Mouse (Mus musculus) midbrain, postnatal 0 days (tissue): ENCODE results near the gene Lrrc66. TPM values are rescaled to one million over a fixed set of nuclear protein-coding genes. Genes with fewer than 3 reads are reported as not detected.

ENCODE experiments used
- ATAC-seq: fragments of 200-750 bp; cut with Nextera tagmentation; 2 replicates; pipeline ENCODE4 v1.8.0; 2017; ENCODE audit warnings: moderate number of reproducible peaks, mild to moderate bottlenecking, moderate TSS enrichment, moderate library complexity; ENCODE audit not compliant: low FRiP score
- DNase-seq: peaks from one replicate; pipeline ENCODE4 v3.0.0-alpha.2; 2015; ENCODE audit warnings: low spot score
- H3K27ac ChIP-seq: fragments of 300-500 bp; sonication (generic); 2 replicates; pipeline ENCODE4 v1.5.1; 2014; ENCODE audit warnings: low read depth, mild to moderate bottlenecking, low read length, mixed read lengths
- H3K27me3 ChIP-seq: fragments of 300-500 bp; sonication (generic); 2 replicates; pipeline ENCODE4 v1.6.1; 2014; ENCODE audit warnings: low read length, control low read depth, mixed read lengths; ENCODE audit not compliant: insufficient read depth
- H3K36me3 ChIP-seq: fragments of 300-500 bp; sonication (generic); 2 replicates; pipeline ENCODE4 v1.6.1; 2014; ENCODE audit warnings: low read length, control low read depth, mixed read lengths; ENCODE audit not compliant: insufficient read depth
- H3K4me1 ChIP-seq: fragments of 300-500 bp; sonication (generic); 2 replicates; pipeline ENCODE4 v1.6.1; 2014; ENCODE audit warnings: mild to moderate bottlenecking, control low read depth, antibody characterized with exemption, low read length, mixed read lengths; ENCODE audit not compliant: insufficient read depth
- H3K4me2 ChIP-seq: fragments of 300-500 bp; sonication (generic); 2 replicates; pipeline ENCODE4 v1.6.1; 2014; ENCODE audit warnings: low read depth, mild to moderate bottlenecking, low read length, mixed read lengths; ENCODE audit not compliant: poor library complexity, severe bottlenecking
- H3K4me3 ChIP-seq: fragments of 300-500 bp; sonication (generic); 2 replicates; pipeline ENCODE4 v1.5.1; 2014; ENCODE audit warnings: low read depth, mild to moderate bottlenecking, low read length, moderate library complexity
- H3K9ac ChIP-seq: fragments of 300-500 bp; sonication (generic); replicated peaks from 2 replicates; pipeline ENCODE4 v1.6.1; 2014; ENCODE audit warnings: mild to moderate bottlenecking, low read length, moderate library complexity, mixed read lengths; ENCODE audit not compliant: poor library complexity, severe bottlenecking
- H3K9me3 ChIP-seq: fragments of 300-500 bp; sonication (generic); 2 replicates; pipeline ENCODE4 v1.6.1; 2016; ENCODE audit warnings: low read length, control low read depth
- CTCF ChIP-seq: IDR thresholded peaks from 2 replicates; pipeline ENCODE4 v1.5.1; 2016; ENCODE audit warnings: antibody characterized with exemption, mild to moderate bottlenecking
- WGBS: fragments of 180-500 bp; shearing (Covaris S2); extraction: QIAGEN DNeasy Blood & Tissue Kit; methylation state at CpG from one replicate; pipeline ENCODE4 v1.1.7; 2014; 5-methylcytosine and 5-hydroxymethylcytosine counted together
- polyA plus RNA-seq: library from polyadenylated mRNA; unstranded; fragments of >200 nt; fragmentation: Nextera tagmentation; extraction: Ambion mirVana; gene quantifications from 2 replicates; pipeline ENCODE4 v1.2.1, GENCODE M21; 2015
- total RNA-seq: library from RNA; depleted of rRNA; stranded (reverse); fragments of >200 nt; gene quantifications from 2 replicates; pipeline ENCODE4 v1.2.3, GENCODE M21; 2014; rRNA removed

The Lrrc66 gene
- total and polyA plus RNA-seq, 2 experiments from 2014 or later, result not detected

DNA sequence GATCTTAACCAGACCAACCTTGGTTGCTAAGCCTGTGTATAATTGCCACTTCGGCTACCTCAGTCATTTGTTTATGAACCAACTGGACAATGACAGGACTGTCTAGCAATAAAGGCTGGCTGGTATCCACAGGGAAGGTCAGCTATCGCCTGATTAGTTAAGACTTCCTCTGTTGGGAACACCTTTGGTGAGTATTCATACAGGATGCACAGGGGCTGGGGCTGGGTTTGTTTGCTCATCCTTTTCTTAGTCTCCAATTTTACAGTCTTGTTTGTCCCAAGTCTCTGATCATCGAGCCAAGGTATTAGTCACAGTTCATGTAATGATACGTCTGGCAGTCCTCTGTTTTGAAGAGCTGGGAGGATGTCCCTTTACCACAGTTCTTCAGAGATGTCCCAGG lies 65.4 kb downstream of the Lrrc66 start:
- TF ChIP-seq CTCF, result no peak
- Histone ChIP-seq H3K4me1 (no peaks in the 10 kb centered on the region), H3K4me2 (no peak overlapping the region), H3K9ac (no peak overlapping the region), H3K27ac (no peak overlapping the region), H3K9me3 (no peaks in the 10 kb centered on the region), H3K27me3 (no peaks in the 10 kb centered on the region; the same call in 1 of the 2 replicates), H3K36me3 (0 out of 2 replicates have a peak, but pooled peaks cover 2% of the 10 kb centered on the region), H3K4me3 (no peak overlapping the region)
- WGBS, result 88% methylated on average over 4 of the region's 4 CpGs
- no peak for DNase-seq
- ATAC-seq, result no peak

DNA sequence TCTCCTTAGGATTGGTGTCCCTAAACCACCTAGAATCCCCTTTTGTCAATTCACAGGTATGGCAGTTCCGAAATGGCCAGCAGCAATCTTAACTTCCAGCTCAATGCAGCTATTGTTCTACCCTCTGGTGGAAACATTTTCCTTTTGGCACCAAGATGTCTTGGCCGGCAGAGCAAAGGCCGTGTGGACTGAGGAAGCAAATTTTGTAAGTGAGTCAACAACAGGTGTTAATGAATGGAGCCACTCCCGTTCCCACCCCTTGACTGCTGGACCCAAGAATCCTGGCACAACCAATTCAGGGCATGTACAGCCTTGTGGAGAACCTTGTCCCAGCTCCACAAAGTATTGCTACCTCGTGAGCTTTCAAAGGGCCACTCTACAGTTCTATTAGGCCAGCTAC lies 66.2 kb downstream of the Lrrc66 start:
- Histone ChIP-seq H3K4me2 (no peak overlapping the region), H3K4me1 (no peaks in the 10 kb centered on the region), H3K27ac (no peak overlapping the region), H3K4me3 (no peak overlapping the region), H3K9ac (no peak overlapping the region), H3K9me3 (no peaks in the 10 kb centered on the region), H3K36me3 (0 out of 2 replicates have a peak, but pooled peaks cover 4% of the 10 kb centered on the region), H3K27me3 (no peaks in the 10 kb centered on the region; the same call in 1 of the 2 replicates)
- WGBS, result 84% methylated on average over 5 of the region's 5 CpGs
- no peak for DNase-seq
- no peak for ATAC-seq
- TF ChIP-seq CTCF, result no peak

DNA sequence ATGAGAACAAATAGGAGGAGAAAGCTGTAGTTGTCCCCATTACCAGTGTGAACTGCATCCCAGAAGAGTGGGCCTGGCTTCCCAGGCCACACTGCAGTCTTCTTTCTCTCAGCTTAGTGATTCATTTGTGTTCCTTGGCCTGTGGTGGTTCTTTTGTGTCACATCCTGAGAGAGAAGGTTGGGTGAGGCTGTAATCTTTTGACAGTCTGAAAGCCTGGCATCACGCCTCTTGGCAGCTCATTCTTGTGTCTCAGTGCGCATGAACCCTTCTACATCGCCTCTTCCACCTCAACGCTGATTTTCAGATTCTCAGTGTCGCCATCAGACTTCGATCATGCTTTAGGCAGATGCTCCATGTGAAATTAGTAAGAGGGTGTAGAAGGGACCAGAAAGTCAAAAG lies 68.3 kb downstream of the Lrrc66 start:
- ATAC-seq, result no peak
- no peak for TF ChIP-seq CTCF
- Histone ChIP-seq H3K4me2 (no peak overlapping the region), H3K27ac (no peak overlapping the region), H3K4me3 (no peak overlapping the region), H3K4me1 (no peaks in the 10 kb centered on the region), H3K9ac (no peak overlapping the region), H3K9me3 (no peaks in the 10 kb centered on the region), H3K27me3 (no peaks in the 10 kb centered on the region; the same call in 1 of the 2 replicates), H3K36me3 (0 out of 2 replicates have a peak, but pooled peaks cover 4% of the 10 kb centered on the region)
- DNase-seq, result peak; percentile 31
- WGBS, result 92% methylated on average over 6 of the region's 6 CpGs

GRCm38 (mm10) chr5:73558756-73559155 lies 73.6 kb downstream of the Lrrc66 start:
- ATAC-seq, result no peak
- no peak for TF ChIP-seq CTCF
- Histone ChIP-seq H3K27me3 (no peaks in the 10 kb centered on the region), H3K4me1 (no peaks in the 10 kb centered on the region), H3K36me3 (peaks cover 16% of the 10 kb centered on the region; the same call in 1 of the 2 replicates), H3K9me3 (no peaks in the 10 kb centered on the region), H3K4me3 (no peak overlapping the region), H3K9ac (no peak overlapping the region), H3K4me2 (no peak overlapping the region), H3K27ac (no peak overlapping the region)
- 95% methylated on average over 6 of the region's 6 CpGs for WGBS
- no peak for DNase-seq

DNA sequence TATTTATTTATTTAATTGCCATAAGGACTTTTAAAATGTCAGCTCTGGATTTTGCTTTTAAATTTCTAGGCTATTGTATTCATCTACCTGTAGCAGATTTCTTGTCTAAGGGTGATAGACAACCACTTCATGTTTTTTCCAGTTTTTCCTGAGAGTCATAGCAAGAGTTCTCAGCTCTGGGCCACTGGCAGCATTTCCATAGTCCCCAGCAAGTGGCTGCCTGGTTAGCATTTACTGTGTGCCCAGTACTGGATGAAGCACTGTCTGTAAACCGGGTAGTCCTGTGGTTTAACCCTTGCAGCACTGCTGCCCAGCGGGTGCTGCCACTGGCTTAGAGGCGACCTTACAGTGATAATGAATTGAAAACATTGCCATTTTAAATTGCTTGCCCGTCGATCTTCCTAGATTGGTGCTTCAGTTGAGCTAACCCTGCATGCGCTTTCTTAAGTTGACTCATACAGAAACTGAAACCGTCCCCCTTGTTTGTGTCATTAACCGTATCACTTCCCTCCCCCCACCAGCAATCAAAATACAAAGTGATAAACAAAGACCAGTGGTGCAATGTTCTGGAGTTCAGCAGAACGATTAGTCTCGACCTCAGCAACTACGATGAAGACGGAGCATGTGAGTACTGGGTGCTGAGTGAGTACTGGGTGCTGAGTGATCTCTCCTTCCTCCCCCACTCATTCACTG lies 75.4 kb downstream of the Lrrc66 start:
- Histone ChIP-seq H3K9ac (no peak overlapping the region), H3K4me1 (no peaks in the 10 kb centered on the region), H3K9me3 (no peaks in the 10 kb centered on the region), H3K27me3 (no peaks in the 10 kb centered on the region), H3K36me3 (peaks cover 24% of the 10 kb centered on the region), H3K4me3 (no peak overlapping the region), H3K27ac (no peak overlapping the region), H3K4me2 (no peak overlapping the region)
- WGBS, result 78% methylated on average over 12 of the region's 12 CpGs
- ATAC-seq (no peak), DNase-seq (no peak)
- no peak for TF ChIP-seq CTCF

Other genes starting within 250 kb of the Lrrc66 start
- 0.99 TPM in 1 of 2 replicates, not detected in the other for gene Cwh43, start 226.5 kb downstream of the Lrrc66 start, total RNA-seq
- gene Cwh43, start 226.5 kb downstream of the Lrrc66 start, polyA plus RNA-seq, result 0.62 and 0.85 TPM in 2 replicates
- gene Dcun1d4, start 151.5 kb downstream of the Lrrc66 start, total RNA-seq, result 31.1 and 33.7 TPM in 2 replicates
- 43.7 and 46.2 TPM in 2 replicates for gene Dcun1d4, start 151.5 kb downstream of the Lrrc66 start, polyA plus RNA-seq
- gene Sgcb, start 15.3 kb upstream of the Lrrc66 start, total RNA-seq, result 24.7 TPM in 2 replicates
- gene Sgcb, start 15.3 kb upstream of the Lrrc66 start, polyA plus RNA-seq, result 49.7 and 53.5 TPM in 2 replicates
- gene Spata18, start 18.9 kb upstream of the Lrrc66 start, total RNA-seq, result 1.6 and 1.9 TPM in 2 replicates
- 0.63 and 0.69 TPM in 2 replicates for gene Spata18, start 18.9 kb upstream of the Lrrc66 start, polyA plus RNA-seq